Mouse (Mus musculus) thymus, adult 2 months (tissue): ENCODE measurements at regions not wholly inside any gene's neighbourhood (a gene's known extent, or its start where the extent isn't known, plus 50 kb on each side); places are given as distances from the start of the nearest gene placed in this dataset.

Experiments
- DNase-seq: peaks from one replicate; pipeline ENCODE4 v3.0.0; 2021
- H3K27ac ChIP-seq: fragments of 200-500 bp; 2 replicates; pipeline ENCODE4 v1.5.1; 2012; ENCODE audit warnings: low read length, control low read depth; ENCODE audit not compliant: control insufficient read depth, insufficient read depth
- H3K27me3 ChIP-seq: fragments of 200-500 bp; 2 replicates; pipeline ENCODE4 v1.6.1; 2012; ENCODE audit warnings: mild to moderate bottlenecking, low read length, moderate library complexity, mixed read lengths; ENCODE audit not compliant: control insufficient read depth, insufficient read depth
- H3K36me3 ChIP-seq: fragments of 200-500 bp; 2 replicates; pipeline ENCODE4 v1.6.1; 2012; ENCODE audit warnings: mild to moderate bottlenecking, low read length, moderate library complexity; ENCODE audit not compliant: control insufficient read depth, insufficient read depth
- H3K4me1 ChIP-seq: fragments of 200-500 bp; replicated peaks from 2 replicates; pipeline ENCODE4 v1.6.1; 2012; ENCODE audit warnings: low read length; ENCODE audit not compliant: control insufficient read depth, insufficient read depth
- H3K4me3 ChIP-seq: fragments of 200-500 bp; 2 replicates; pipeline ENCODE4 v1.5.1; 2012; ENCODE audit warnings: mild to moderate bottlenecking, low read length, control low read depth, moderate library complexity; ENCODE audit not compliant: control insufficient read depth, insufficient read depth
- CTCF ChIP-seq: fragments of 200-500 bp; IDR thresholded peaks from 2 replicates; pipeline ENCODE4 v1.5.1; 2012; ENCODE audit warnings: mild to moderate bottlenecking, control low read depth, low read length, moderate library complexity, borderline replicate concordance; ENCODE audit not compliant: control insufficient read depth, poor library complexity, insufficient read depth; ENCODE audit errors: extremely low read depth
- POLR2A ChIP-seq: fragments of 200-500 bp; IDR thresholded peaks from 2 replicates; pipeline ENCODE4 v1.6.1; 2012; ENCODE audit warnings: mild to moderate bottlenecking, low read length, control low read depth, moderate library complexity; ENCODE audit not compliant: control insufficient read depth, poor library complexity, insufficient read depth; ENCODE audit errors: extremely low read depth
- WGBS: fragments of 180-500 bp; shearing (Covaris S2); methylation state at CpG from one replicate; pipeline ENCODE4 v1.1.7; 2018; 5-methylcytosine and 5-hydroxymethylcytosine counted together

- TF ChIP-seq CTCF (no peak), POLR2A (no peak)
- 81% methylated on average over 5 of the region's 5 CpGs for WGBS
- Histone ChIP-seq H3K27ac (no peak overlapping the region), H3K27me3 (no peaks in the 10 kb centered on the region), H3K4me1 (peaks cover 20% of the 10 kb centered on the region), H3K4me3 (no peak overlapping the region), H3K36me3 (no peaks in the 10 kb centered on the region)
- no peak for DNase-seq
Measured at GRCm38 (mm10) chr13:44579215-44579614, 150.1 kb upstream of the Jarid2 start.

- WGBS = 67% methylated on average over 15 of the region's 15 CpGs
- Histone ChIP-seq H3K4me1 (peaks cover 23% of the 10 kb centered on the region), H3K4me3 (no peak overlapping the region), H3K27ac (no peak overlapping the region), H3K27me3 (no peaks in the 10 kb centered on the region), H3K36me3 (no peaks in the 10 kb centered on the region)
- no peak for TF ChIP-seq CTCF
- no peak for TF ChIP-seq POLR2A
- DNase-seq = no peak
Measured at GRCm38 (mm10) chr13:44580156-44580736, 149.0 kb upstream of the Jarid2 start.

GRCm38 (mm10) chr13:44580767-44581166, 148.5 kb upstream of the Jarid2 start:
- no peaks in the 10 kb centered on the region for H3K27me3 ChIP-seq
- no peak overlapping the region for H3K27ac ChIP-seq
- H3K36me3 ChIP-seq = no peaks in the 10 kb centered on the region
- no peak overlapping the region for H3K4me3 ChIP-seq
- DNase-seq = peak; percentile 30
- 12% methylated on average over 9 of the region's 9 CpGs for WGBS
- peaks cover 23% of the 10 kb centered on the region for H3K4me1 ChIP-seq
- TF ChIP-seq POLR2A = no peak
- no peak for TF ChIP-seq CTCF

- Histone ChIP-seq H3K27me3 (no peaks in the 10 kb centered on the region), H3K4me3 (no peak overlapping the region), H3K27ac (no peak overlapping the region), H3K4me1 (peaks cover 23% of the 10 kb centered on the region), H3K36me3 (no peaks in the 10 kb centered on the region)
- TF ChIP-seq CTCF (no peak), POLR2A (no peak)
- no peak for DNase-seq
- 35% methylated on average over 23 of the region's 23 CpGs for WGBS
Measured at GRCm38 (mm10) chr13:44581947-44582766, 147.1 kb upstream of the Jarid2 start.

- 90% methylated on average over 2 of the region's 2 CpGs for WGBS
- no peak for TF ChIP-seq POLR2A
- TF ChIP-seq CTCF = no peak
Measured at GRCm38 (mm10) chr13:44582767-44583085, 146.5 kb upstream of the Jarid2 start.

GRCm38 (mm10) chr13:44583614-44584013, 145.7 kb upstream of the Jarid2 start:
- H3K27me3 ChIP-seq = no peaks in the 10 kb centered on the region
- 76% methylated on average over 5 of the region's 5 CpGs for WGBS
- H3K36me3 ChIP-seq = no peaks in the 10 kb centered on the region
- H3K4me1 ChIP-seq = peaks cover 32% of the 10 kb centered on the region
- TF ChIP-seq CTCF (no peak), POLR2A (no peak)
- no peak overlapping the region for H3K4me3 ChIP-seq
- no peak for DNase-seq
- no peak overlapping the region for H3K27ac ChIP-seq

More at GRCm38 (mm10) chr13:44582767-44583085, 146.5 kb upstream of the Jarid2 start:
- no peak overlapping the region for H3K4me3 ChIP-seq
- H3K27ac ChIP-seq = no peak overlapping the region
- no peaks in the 10 kb centered on the region for H3K27me3 ChIP-seq
- DNase-seq = no peak
- H3K36me3 ChIP-seq = no peaks in the 10 kb centered on the region
- peaks cover 25% of the 10 kb centered on the region for H3K4me1 ChIP-seq

GRCm38 (mm10) chr13:44584151-44584550, 145.1 kb upstream of the Jarid2 start:
- H3K27me3 ChIP-seq = no peaks in the 10 kb centered on the region
- TF ChIP-seq POLR2A = no peak
- no peak for TF ChIP-seq CTCF
- H3K4me1 ChIP-seq = peaks cover 32% of the 10 kb centered on the region
- H3K27ac ChIP-seq = no peak overlapping the region
- no peaks in the 10 kb centered on the region for H3K36me3 ChIP-seq
- WGBS = 57% methylated on average over 8 of the region's 8 CpGs
- no peak for DNase-seq
- no peak overlapping the region for H3K4me3 ChIP-seq
